Mouse (Mus musculus) natural killer cell, adult 2 months (primary cell): ENCODE results near the gene 4933415A04Rik.

Experiments
- DNase-seq, 2 experiments: peaks; one replicate each; pipeline ENCODE4 v3.0.0; 2022; ENCODE audit warnings: low spot score in 2 of 2

The 4933415A04Rik gene

DNA sequence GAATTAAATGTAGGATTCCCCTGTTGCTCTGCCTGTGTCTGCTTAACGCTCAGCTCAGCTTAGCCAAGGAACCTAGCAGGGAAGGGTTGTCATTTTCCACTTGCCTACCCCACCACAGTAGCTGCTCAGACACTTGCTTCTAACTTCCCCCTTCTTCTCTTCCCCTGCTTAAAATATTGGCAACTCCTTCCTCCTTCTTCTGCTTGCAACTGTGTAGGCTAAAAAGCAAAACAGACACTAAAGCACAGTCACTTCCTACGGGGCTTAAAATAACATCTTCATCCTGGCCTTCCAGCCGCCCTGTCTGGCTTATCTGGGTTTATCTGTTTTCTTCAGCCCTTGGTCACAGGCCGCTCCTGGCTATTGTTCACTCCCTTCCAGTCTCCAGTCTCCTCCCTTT, 45.7 kb downstream of the 4933415A04Rik start:
- no peak for DNase-seq

DNA sequence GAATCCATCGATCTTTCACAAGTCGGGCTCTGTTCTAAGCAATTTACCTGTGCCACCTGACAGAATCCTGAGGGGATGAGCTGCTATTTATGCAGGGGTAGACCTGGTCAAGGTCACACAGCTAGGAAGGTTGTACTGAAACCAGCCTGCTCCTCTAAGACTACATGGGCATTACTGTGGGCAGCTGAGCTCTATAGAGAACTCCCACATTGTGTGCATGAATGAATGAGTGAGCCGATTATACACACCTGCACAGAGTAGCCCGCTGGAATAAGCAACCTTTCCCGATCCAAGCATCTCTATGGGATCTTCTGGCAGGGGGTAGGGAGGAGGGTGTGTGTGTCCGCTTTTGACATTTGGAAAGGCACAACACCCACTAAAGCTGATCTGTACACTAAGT, 46.3 kb downstream of the 4933415A04Rik start:
- DNase-seq, result no peak

DNA sequence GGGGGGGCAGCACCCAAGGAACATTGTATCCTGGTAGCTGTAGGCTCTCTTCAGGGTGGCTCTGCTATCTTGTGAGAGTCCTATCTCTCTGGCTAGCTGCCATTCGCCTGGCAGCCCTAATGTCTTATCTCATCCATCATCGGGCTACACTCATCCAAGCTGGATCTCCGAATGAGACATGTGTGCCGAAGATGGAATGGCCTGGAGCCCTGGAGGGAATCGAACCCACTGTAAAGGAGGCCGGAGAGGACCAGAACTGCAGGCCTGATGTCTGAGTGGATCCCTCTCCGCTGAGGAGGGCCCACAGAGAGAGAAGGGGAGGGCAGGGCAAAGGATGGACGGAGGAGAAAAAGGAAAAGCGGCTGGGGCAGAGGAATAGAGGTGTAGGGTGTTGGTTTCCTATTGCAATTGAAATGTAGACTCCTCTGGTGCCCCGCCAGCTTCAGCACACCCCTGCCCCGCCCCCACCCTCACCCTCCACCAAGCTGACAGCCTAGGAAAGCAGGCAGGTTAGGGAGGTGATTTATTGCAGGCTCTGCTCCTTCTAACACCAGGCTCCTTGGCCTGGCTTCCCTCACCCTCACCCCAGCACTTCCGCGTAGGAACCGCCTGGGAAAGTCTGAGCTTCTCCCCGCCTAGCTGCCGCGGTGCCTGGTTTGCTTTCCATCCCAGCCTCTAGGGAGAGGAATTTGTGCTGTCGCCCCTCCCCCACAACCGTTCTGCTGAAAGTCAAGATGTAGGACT, 47.0 kb downstream of the 4933415A04Rik start:
- DNase-seq, result no peak

DNA sequence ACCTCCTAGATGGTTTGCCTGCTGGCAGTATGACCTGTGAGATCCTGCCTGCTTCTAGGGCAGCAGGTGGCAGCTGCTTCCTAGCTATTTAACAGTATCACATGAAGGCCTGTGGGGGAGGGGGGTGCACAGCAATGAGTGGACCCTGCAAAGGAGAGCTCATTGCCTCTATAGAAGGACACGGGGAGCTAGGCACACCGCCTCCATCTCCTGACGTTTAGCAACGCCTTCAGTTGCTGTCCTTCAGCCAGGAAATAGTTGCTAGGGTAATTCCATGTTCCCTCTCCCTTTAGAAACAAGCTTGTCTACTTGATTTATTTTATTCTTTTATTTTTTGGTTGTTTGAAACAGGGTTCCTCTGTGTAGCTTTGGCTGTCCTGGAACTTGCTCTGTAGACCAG, 49.9 kb downstream of the 4933415A04Rik start:
- no peak for DNase-seq

DNA sequence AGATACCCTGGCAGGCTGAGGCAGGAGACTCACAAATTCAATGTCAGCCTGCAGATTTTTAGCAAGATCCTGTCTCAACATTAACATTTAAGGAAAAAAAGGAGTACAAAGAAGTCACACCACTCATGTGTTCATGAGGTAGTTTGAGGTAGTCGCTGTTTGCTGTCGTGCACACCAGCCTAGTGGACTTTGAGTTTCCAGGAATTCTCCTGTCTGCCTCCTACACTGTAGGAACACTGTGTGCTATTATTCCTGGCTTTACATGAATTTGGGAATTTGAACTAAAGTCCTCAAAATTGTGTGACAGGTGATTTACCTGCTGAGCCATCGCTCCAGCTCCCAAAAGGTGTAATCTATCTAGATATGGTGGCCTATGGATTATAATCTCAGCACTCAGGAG, 51.6 kb downstream of the 4933415A04Rik start:
- no peak for DNase-seq
